Mouse (Mus musculus) brain, adult 2 months (tissue): ENCODE results near the gene Hirip3.
"Not testable (repeated sequence)": the region's sequence is repeated elsewhere in the genome, so short reads cannot be mapped to it uniquely, and the experiment has no call there.

ENCODE experiments used
- DNase-seq: peaks from one replicate; pipeline ENCODE4 v3.0.0; 2011; ENCODE audit warnings: low read depth, low spot score

The Hirip3 gene

DNA sequence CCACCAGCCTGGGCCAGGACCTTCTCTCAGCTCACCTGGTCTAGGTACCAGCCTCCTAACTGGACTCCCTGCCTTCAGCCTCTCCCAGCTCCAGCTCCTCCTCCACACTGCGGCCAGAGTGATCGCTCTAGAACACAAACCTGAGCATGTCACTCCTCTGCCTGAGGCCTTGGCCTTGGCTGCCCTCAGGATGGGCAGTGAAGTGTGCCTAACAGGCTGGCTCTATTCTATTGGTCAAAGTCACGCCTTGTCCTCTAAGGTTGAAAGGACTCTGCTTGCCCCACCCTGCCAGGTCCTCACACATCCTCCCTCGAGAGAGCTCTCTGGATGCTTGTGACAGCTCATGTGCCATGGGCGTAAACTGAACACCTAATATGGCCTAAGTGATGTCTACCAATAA, 8.3 kb upstream of the Hirip3 start:
- no peak for DNase-seq

GRCm38 (mm10) chr7:126855641-126856040, 6.1 kb upstream of the Hirip3 start:
- DNase-seq, result peak; percentile 61

- DNase-seq, result no peak
Observed at GRCm38 (mm10) chr7:126856741-126857420, 4.9 kb upstream of the Hirip3 start.

- DNase-seq, result no peak
Observed at GRCm38 (mm10) chr7:126860987-126861386, 785 bp upstream of the Hirip3 start.

DNA sequence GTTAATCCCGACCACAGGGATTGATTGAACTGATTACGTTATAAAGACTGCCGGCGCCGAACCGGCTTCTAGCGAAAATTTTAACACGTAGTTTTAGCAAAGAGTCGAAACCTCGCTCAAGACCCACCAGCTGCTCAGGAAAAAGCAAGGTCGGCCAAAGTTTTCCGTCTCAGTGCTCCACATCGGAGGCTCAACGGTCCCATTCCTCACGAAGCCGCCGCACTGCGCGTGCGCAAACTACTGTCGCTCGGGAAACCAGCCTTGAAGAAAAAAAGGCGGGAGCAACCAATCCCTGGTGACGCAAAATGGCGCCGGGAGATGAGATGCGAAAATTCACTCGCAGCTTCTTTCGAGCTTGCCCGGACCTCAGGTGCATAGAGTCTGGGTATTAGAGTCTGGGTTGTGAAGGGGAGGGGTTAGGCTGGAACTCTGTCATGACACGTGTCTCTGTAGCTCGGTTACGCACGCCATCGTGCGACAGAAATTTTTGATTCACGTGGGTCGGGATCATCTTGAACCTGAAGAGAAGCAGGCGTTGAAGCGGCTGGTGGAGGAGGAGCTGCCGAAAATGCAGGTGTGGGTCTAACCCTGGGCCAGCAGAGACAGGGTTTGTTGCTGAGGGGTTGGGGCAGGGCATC, 494 bp downstream of the Hirip3 start, which contains the start of gene Ino80e:
Gene Ino80e (minus strand): TSS at position 231 of the 638 bp plus-strand sequence.
- peak; percentile 97 for DNase-seq

DNA sequence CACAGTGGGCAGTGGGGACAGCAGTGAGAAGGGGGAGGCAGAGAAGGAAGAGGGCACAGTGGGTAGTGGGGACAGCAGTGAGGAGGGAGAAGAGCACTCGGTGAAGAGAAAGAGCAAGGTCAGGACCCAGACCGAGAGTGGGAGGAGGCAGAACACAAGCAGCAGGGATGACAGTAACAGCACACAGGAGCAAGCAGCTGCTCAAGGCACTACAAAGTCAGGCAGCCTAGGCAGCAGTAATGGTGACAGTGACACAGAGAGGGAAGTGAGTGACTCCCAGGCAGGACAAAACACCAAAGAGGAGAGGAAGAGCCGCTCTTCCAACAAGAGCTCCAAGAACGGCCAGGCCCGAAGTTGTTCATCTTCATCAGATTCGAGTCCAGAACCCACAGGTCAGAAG, 2.0 kb downstream of the Hirip3 start:
- DNase-seq, result no peak

DNA sequence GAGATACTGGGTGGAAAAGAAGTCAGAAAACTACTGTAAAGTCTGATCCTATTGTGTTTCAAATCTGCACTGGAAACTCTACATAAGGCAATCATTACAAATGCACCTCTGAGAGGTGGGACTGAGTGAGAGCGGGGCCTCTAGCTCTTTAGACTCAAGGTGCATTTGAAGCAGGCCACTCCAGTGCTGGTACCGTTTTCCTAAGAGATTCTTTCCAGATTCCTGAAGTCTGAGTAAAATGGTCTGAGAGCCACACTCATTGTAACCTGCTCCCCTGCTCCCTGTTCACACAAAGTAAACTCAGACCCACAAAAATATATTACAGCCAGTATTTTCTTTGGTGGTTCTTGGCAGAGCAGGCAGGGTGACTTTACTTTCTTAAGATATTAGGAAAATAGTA, 5.8 kb downstream of the Hirip3 start:
- no peak for DNase-seq

- DNase-seq, result no peak
Observed at GRCm38 (mm10) chr7:126868003-126868402, 6.2 kb downstream of the Hirip3 start.

GRCm38 (mm10) chr7:126869780-126870519, 8.2 kb downstream of the Hirip3 start:
- DNase-seq, result no peak

- no peak for DNase-seq
Observed at GRCm38 (mm10) chr7:126870520-126870891, 8.7 kb downstream of the Hirip3 start.

- DNase-seq, result no peak
Observed at GRCm38 (mm10) chr7:126877239-126877638, 15.5 kb downstream of the Hirip3 start.

DNA sequence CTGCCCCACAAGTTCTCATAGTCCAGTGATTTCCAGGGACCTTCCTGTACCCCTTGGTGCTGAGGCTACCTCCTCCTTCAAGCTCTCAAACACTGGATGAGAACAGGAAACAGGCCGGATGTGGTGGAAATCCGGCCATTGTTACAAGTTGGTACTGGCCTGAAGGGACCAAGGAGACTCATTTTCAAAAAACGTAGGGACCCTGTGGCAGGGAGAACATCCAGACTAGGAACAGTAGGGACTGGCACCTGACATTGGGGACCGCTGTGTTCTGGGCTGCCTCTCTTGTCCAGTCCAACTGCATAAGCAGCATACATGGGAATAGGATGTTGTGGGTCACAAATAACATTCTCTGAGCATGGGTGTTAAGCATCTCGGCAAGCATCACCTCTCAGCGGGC, 19.3 kb downstream of the Hirip3 start:
- no peak for DNase-seq

DNA sequence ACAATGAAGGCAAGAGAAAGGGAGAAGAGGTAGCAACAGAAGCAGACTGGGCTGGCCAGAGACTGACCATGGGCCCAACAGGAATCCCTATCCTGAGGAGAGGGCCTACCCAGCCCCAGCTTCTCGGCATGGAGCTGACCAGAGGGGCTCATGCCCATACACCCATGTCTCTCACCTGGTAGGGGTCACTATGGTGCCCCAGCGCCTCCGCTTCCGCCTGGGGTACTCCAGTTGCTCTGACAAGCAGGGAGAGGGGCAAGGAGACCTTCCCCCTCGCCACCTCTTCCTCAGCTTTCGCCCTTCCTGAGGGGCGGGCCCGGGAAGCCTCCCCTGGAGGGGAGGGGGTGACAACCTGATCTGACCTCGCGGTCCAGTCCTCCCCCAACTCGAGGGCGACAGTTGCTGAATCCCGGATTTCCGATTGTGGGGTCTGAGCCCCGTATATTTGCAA, 22.0 kb downstream of the Hirip3 start:
- no peak for DNase-seq

DNA sequence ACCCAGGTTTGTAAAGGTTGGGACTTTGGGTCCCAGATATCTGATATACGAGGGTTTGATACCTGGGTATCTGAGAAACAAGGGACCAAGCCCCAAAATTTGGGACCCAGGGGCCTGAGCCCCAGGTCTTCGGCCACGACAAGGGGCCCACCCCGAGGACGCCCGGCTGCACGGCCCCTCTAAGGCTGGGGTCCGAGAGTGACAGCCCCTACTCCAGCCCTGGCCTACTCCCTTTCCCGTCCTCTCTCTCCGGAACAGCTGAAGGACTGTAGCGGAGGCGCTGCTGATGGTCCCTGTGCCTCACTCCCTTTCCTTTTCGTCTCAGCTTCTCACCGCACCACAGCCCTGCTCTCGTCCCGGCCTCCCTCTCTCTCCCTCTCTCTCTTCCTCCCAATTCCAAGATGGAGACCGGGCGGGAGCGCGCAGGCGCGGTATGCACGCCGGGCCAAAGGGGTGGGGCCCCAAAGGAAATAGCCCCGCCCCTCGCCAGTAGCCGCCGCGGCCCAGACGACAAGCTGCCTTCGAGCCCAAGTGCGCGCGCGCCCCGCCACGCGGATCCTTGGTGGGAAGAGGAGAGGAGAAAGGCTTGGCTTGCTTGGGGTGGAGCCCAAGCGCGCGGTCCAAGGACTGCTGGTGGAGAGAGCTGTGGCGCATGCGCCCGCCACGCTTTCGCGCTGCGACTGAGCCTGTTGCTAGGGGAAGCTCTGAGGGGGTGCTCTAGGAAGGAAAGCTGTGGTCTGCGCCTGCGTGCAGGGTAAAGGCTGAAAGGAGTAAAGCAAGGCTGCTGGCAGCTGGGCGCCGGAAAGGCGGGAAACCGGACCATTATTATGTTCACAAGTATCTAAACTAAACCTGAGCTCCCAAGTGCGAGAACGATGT, 22.8 kb downstream of the Hirip3 start, which contains the start of gene Taok2:
Gene Taok2 (minus strand): TSS at position 418 of the 879 bp plus-strand sequence.
- peak; percentile 99 for DNase-seq

DNA sequence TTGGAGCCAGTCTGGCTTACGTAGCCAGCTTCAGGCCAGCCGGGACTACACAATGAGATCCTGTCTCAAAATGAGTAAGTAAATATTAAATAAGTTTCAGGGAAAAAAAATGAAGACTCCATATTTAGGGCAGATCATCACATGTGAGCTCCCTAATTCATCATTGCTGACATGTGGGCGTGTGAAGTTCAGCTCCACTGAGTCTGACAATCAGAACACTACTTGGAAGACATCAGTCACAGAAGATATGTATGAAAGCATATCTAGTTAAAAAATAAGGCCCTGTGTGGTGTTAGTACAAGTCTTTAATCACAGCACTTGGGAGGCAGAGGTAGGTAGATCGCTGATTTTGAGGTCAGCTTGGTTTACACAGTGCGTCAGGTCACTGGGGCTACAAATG, 25.5 kb downstream of the Hirip3 start:
- no peak for DNase-seq

GRCm38 (mm10) chr7:126888852-126889251, 27.1 kb downstream of the Hirip3 start:
- peak; percentile 23 for DNase-seq

GRCm38 (mm10) chr7:126896912-126897311, 35.1 kb downstream of the Hirip3 start:
- no peak for DNase-seq

- DNase-seq, result peak; percentile 58
Observed at GRCm38 (mm10) chr7:126897390-126898101, 35.8 kb downstream of the Hirip3 start.

- DNase-seq, result peak; percentile 97
Observed at GRCm38 (mm10) chr7:126898102-126898990, 36.6 kb downstream of the Hirip3 start.

GRCm38 (mm10) chr7:126899781-126900180, 38.0 kb downstream of the Hirip3 start:
- DNase-seq, result not testable (repeated sequence)
